Mouse (Mus musculus) cortical plate, adult 2 months (tissue): ENCODE measurements around the gene Aco2.

Source experiments
- CTCF ChIP-seq: fragments of 200-500 bp; IDR thresholded peaks from 2 replicates; pipeline ENCODE4 v1.5.1; 2011; ENCODE audit warnings: mild to moderate bottlenecking, control low read depth, low read length; ENCODE audit not compliant: insufficient read depth; ENCODE audit errors: extremely low read depth
- POLR2A ChIP-seq: fragments of 200-500 bp; IDR thresholded peaks from 2 replicates; pipeline ENCODE4 v1.6.1; 2011; ENCODE audit warnings: mild to moderate bottlenecking, low read length, control low read depth; ENCODE audit not compliant: insufficient read depth; ENCODE audit errors: extremely low read depth

- TF ChIP-seq POLR2A, result no peak
- TF ChIP-seq CTCF, result no peak
Measured at GRCm38 (mm10) chr15:81932951-81933470, 60.9 kb downstream of the Aco2 start.
